Mouse (Mus musculus): ENCODE data around the gene Cald1. TPM values are rescaled to one million over a fixed set of nuclear protein-coding genes. Genes with fewer than 3 reads are reported as not detected.

Gene Cald1
- polyA plus RNA-seq, 1 experiment from 2014 or later: 52.4 TPM

DNA sequence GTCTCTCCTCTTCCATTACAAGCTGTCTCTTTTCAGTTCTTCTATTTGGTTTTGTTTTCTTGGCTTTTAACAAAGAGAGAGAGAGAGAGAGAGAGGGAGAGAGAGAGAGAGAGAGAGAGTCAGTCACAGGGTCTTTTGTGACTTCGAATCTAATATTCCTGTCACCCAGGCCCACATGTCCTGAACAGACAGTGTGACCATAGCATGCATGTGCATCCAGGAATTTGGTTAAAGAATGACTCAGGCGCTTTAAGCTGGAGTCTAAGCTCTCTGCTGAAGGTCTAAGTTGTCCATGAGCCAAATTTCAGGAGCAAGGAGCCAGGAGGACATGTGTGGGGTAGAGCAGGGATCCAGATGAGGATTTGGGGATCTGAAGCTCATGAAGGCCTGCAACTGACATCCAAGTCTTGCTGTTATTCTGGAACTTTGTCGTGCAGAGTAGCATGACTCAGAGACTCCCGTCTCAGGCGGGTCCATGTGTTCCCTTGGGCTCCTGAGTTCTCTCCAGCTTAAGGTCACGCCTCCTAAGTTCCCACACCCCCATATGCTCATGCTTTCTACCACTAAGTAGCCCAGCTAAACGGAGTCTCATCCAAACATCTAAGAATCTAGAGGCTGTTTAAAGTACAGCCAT is 152.3 kb downstream of the Cald1 start:
- Histone ChIP-seq H3K4me1 (replicated peaks; ENCODE audit: control insufficient read depth, insufficient read depth, low read length) (no peaks in the 10 kb centered on the region), H3K9ac (no peak overlapping the region), H3K36me3 (replicated peaks; ENCODE audit: control insufficient read depth, insufficient read depth) (peaks cover under 1% of the 10 kb centered on the region; the same call in 1 of the 2 replicates), H3K9me3 (ENCODE audit: control insufficient read depth, low read length) (no peaks in the 10 kb centered on the region), H3K4me3 (replicated peaks; ENCODE audit: low read length) (no peak overlapping the region), H3K27me3 (ENCODE audit: control insufficient read depth, insufficient read depth, low read length) (no peaks in the 10 kb centered on the region), H3K4me2 (replicated peaks) (no peak overlapping the region), H3K27ac (no peak overlapping the region)
- 79% methylated on average over 7 of the region's 7 CpGs for WGBS
- no peak for ATAC-seq (ENCODE audit: low FRiP score)
- DNase-seq (ENCODE audit: low spot score): no peak

DNA sequence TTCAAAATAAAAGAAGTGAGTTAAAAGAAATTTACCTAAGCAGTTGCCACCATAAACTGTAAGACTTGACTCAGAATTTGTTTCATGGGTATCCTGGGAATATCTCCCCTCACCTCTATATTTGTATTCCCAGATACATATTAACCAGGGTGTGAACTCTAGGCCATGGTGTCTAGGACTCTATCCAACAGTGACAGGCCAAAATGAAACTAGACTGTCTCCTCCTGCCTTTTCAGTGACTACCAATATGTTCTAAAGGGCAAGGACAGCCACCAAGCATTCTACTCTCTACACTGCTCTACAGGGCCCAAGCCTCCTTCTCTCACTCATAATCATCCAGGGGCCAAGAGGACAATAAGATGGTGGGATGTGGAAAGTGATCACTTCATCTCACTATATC is 153.3 kb downstream of the Cald1 start:
- Histone ChIP-seq H3K4me2 (replicated peaks) (no peak overlapping the region), H3K27ac (no peak overlapping the region), H3K9ac (no peak overlapping the region), H3K9me3 (ENCODE audit: control insufficient read depth, low read length) (no peaks in the 10 kb centered on the region), H3K4me3 (replicated peaks; ENCODE audit: low read length) (no peak overlapping the region), H3K4me1 (replicated peaks; ENCODE audit: control insufficient read depth, insufficient read depth, low read length) (no peaks in the 10 kb centered on the region), H3K27me3 (ENCODE audit: control insufficient read depth, insufficient read depth, low read length) (no peaks in the 10 kb centered on the region), H3K36me3 (replicated peaks; ENCODE audit: control insufficient read depth, insufficient read depth) (peaks cover 6% of the 10 kb centered on the region)
- ATAC-seq (ENCODE audit: low FRiP score): no peak
- no peak for DNase-seq (ENCODE audit: low spot score)

DNA sequence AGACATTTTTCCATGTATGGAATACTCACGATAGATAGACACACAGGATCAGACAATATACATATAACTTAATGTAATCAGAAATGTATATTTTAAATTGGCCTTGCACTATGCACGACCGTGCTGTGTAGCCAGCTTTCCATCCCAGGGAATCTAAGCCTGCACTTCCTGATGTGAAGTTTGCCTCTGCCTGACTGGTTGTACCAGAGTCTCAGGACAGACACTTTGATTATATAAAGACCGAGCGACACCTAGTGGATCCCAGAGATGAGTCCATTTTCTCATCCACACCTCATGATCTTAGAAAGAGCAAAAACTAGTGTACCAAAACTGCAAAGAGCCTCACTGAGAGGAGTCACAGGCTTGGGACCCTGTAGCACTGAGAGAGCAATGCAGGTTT is 156.1 kb downstream of the Cald1 start:
- Histone ChIP-seq H3K4me1 (replicated peaks; ENCODE audit: control insufficient read depth, insufficient read depth, low read length) (no peaks in the 10 kb centered on the region), H3K4me3 (replicated peaks; ENCODE audit: low read length) (no peak overlapping the region), H3K27ac (no peak overlapping the region), H3K9me3 (ENCODE audit: control insufficient read depth, low read length) (no peaks in the 10 kb centered on the region), H3K9ac (no peak overlapping the region), H3K27me3 (ENCODE audit: control insufficient read depth, insufficient read depth, low read length) (no peaks in the 10 kb centered on the region), H3K36me3 (replicated peaks; ENCODE audit: control insufficient read depth, insufficient read depth) (peaks cover 25% of the 10 kb centered on the region), H3K4me2 (replicated peaks) (no peak overlapping the region)
- WGBS: 40% methylated on average over 5 of the region's 5 CpGs
- peak; percentile 79 for DNase-seq (ENCODE audit: low spot score)
- ATAC-seq (ENCODE audit: low FRiP score): peak; percentile 71

- H3K36me3 ChIP-seq (replicated peaks; ENCODE audit: control insufficient read depth, insufficient read depth): peaks cover 41% of the 10 kb centered on the region
- WGBS: 83% methylated on average over 2 of the region's 2 CpGs
- H3K27me3 ChIP-seq (ENCODE audit: control insufficient read depth, insufficient read depth, low read length): no peaks in the 10 kb centered on the region
- no peak overlapping the region for H3K27ac ChIP-seq
- no peak overlapping the region for H3K9ac ChIP-seq
- H3K4me3 ChIP-seq (replicated peaks; ENCODE audit: low read length): no peak overlapping the region
- no peaks in the 10 kb centered on the region for H3K4me1 ChIP-seq (replicated peaks; ENCODE audit: control insufficient read depth, insufficient read depth, low read length)
- no peak overlapping the region for H3K4me2 ChIP-seq (replicated peaks)
- no peaks in the 10 kb centered on the region for H3K9me3 ChIP-seq (ENCODE audit: control insufficient read depth, low read length)
- ATAC-seq (ENCODE audit: low FRiP score): no peak
- no peak for DNase-seq (ENCODE audit: low spot score)
These were observed 160.0 kb downstream of the Cald1 start for GRCm38 (mm10) chr6:34758340-34758739.

- WGBS: 52% methylated on average over 4 of the region's 4 CpGs
- DNase-seq (ENCODE audit: low spot score) (peak; percentile 67), ATAC-seq (ENCODE audit: low FRiP score) (no peak)
- Histone ChIP-seq H3K4me2 (replicated peaks) (no peak overlapping the region), H3K27ac (no peak overlapping the region), H3K4me3 (replicated peaks; ENCODE audit: low read length) (no peak overlapping the region), H3K36me3 (replicated peaks; ENCODE audit: control insufficient read depth, insufficient read depth) (peaks cover 44% of the 10 kb centered on the region), H3K4me1 (replicated peaks; ENCODE audit: control insufficient read depth, insufficient read depth, low read length) (no peaks in the 10 kb centered on the region), H3K9me3 (ENCODE audit: control insufficient read depth, low read length) (no peaks in the 10 kb centered on the region), H3K9ac (no peak overlapping the region), H3K27me3 (ENCODE audit: control insufficient read depth, insufficient read depth, low read length) (no peaks in the 10 kb centered on the region)
These were observed 161.7 kb downstream of the Cald1 start for GRCm38 (mm10) chr6:34760023-34760422.

DNA sequence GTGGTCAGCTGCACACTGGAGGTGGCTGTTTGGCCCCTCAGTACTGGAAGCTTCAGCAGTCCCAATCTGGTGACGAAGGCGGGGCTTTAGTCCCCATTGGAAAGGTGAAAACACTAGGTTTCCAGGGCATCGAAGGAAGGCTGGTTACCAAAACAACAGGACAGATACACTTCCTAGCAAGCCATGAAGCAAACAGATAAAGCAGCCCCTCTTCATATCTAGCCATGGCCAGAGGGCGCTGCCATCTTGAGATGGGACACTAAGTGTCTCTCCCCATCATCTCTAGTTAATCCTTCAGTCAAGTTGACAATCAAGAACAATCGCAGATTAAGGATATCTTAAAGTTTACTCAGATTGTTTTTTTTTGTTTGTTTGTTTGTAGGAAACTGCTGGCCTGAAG is 167.4 kb downstream of the Cald1 start:
- no peak overlapping the region for H3K27ac ChIP-seq
- no peak for DNase-seq (ENCODE audit: low spot score)
- H3K27me3 ChIP-seq (ENCODE audit: control insufficient read depth, insufficient read depth, low read length): no peaks in the 10 kb centered on the region
- WGBS: 93% methylated on average over 5 of the region's 5 CpGs
- no peak overlapping the region for H3K4me2 ChIP-seq (replicated peaks)
- no peak for ATAC-seq (ENCODE audit: low FRiP score)
- H3K36me3 ChIP-seq (replicated peaks; ENCODE audit: control insufficient read depth, insufficient read depth): peaks cover 47% of the 10 kb centered on the region
- no peak overlapping the region for H3K4me3 ChIP-seq (replicated peaks; ENCODE audit: low read length)
- H3K4me1 ChIP-seq (replicated peaks; ENCODE audit: control insufficient read depth, insufficient read depth, low read length): no peaks in the 10 kb centered on the region
- H3K9ac ChIP-seq: no peak overlapping the region
- H3K9me3 ChIP-seq (ENCODE audit: control insufficient read depth, low read length): no peaks in the 10 kb centered on the region

DNA sequence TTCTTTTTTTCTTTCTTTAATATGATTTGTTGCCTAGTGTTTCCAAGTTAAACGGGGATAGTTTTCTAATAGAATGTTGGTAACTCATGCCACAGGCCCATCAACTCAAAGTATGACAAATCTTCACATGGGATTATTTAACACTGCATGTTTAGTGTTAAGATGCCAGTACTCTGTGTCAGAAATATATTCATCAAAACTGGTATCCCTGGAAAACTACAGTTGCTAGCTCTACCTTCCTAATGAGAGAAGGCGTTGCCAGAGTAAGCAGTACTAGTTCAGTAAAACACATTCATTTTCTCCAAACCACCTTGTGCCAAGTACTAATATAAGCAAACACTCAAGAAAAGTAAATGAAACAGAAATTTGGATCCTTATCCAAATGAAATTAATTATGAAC is 171.7 kb downstream of the Cald1 start:
- Histone ChIP-seq H3K36me3 (replicated peaks; ENCODE audit: control insufficient read depth, insufficient read depth) (peaks cover 37% of the 10 kb centered on the region), H3K27ac (no peak overlapping the region), H3K9ac (no peak overlapping the region), H3K4me1 (replicated peaks; ENCODE audit: control insufficient read depth, insufficient read depth, low read length) (no peaks in the 10 kb centered on the region), H3K27me3 (ENCODE audit: control insufficient read depth, insufficient read depth, low read length) (no peaks in the 10 kb centered on the region), H3K4me3 (replicated peaks; ENCODE audit: low read length) (no peak overlapping the region), H3K4me2 (replicated peaks) (no peak overlapping the region), H3K9me3 (ENCODE audit: control insufficient read depth, low read length) (no peaks in the 10 kb centered on the region)
- WGBS: 90% methylated on average over 2 of the region's 2 CpGs
- ATAC-seq (ENCODE audit: low FRiP score) (no peak), DNase-seq (ENCODE audit: low spot score) (no peak)

GRCm38 (mm10) chr6:34770491-34770890 is 172.2 kb downstream of the Cald1 start:
- ATAC-seq (ENCODE audit: low FRiP score) (no peak), DNase-seq (ENCODE audit: low spot score) (no peak)
- H3K9me3 ChIP-seq (ENCODE audit: control insufficient read depth, low read length): no peaks in the 10 kb centered on the region
- no peak overlapping the region for H3K4me3 ChIP-seq (replicated peaks; ENCODE audit: low read length)
- no peaks in the 10 kb centered on the region for H3K27me3 ChIP-seq (ENCODE audit: control insufficient read depth, insufficient read depth, low read length)
- no peak overlapping the region for H3K9ac ChIP-seq
- no peak overlapping the region for H3K4me2 ChIP-seq (replicated peaks)
- H3K27ac ChIP-seq: no peak overlapping the region
- H3K36me3 ChIP-seq (replicated peaks; ENCODE audit: control insufficient read depth, insufficient read depth): peaks cover 35% of the 10 kb centered on the region
- 91% methylated on average over 6 of the region's 6 CpGs for WGBS
- no peaks in the 10 kb centered on the region for H3K4me1 ChIP-seq (replicated peaks; ENCODE audit: control insufficient read depth, insufficient read depth, low read length)

DNA sequence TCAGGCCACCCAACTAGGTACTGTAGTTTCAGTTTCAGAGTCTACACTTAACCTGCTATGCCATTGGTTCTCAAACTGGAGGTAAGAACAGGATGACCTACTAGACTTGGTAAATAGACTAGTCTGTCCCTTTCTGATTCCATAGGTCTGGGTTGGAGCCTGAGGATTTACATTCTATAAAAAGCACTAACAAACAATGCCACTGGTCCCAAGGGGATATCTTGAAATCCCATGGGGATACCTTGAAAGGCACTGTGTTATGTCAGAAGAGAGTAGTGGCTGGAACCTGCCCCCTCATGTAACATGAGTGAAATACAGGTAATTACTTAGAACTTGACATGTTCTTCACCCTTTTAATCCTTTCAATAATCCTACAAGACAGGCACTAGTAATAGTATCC is 178.1 kb downstream of the Cald1 start:
- no peak overlapping the region for H3K4me2 ChIP-seq (replicated peaks)
- no peak overlapping the region for H3K9ac ChIP-seq
- H3K4me1 ChIP-seq (replicated peaks; ENCODE audit: control insufficient read depth, insufficient read depth, low read length): no peaks in the 10 kb centered on the region
- DNase-seq (ENCODE audit: low spot score) (peak; percentile 25), ATAC-seq (ENCODE audit: low FRiP score) (no peak)
- H3K27ac ChIP-seq: no peak overlapping the region
- H3K27me3 ChIP-seq (ENCODE audit: control insufficient read depth, insufficient read depth, low read length): no peaks in the 10 kb centered on the region
- peaks cover 3% of the 10 kb centered on the region for H3K36me3 ChIP-seq (replicated peaks; ENCODE audit: control insufficient read depth, insufficient read depth)
- no peaks in the 10 kb centered on the region for H3K9me3 ChIP-seq (ENCODE audit: control insufficient read depth, low read length)
- H3K4me3 ChIP-seq (replicated peaks; ENCODE audit: low read length): no peak overlapping the region

- WGBS: 91% methylated on average over 2 of the region's 2 CpGs
- DNase-seq (ENCODE audit: low spot score) (no peak), ATAC-seq (ENCODE audit: low FRiP score) (no peak)
- Histone ChIP-seq H3K9ac (no peak overlapping the region), H3K27me3 (ENCODE audit: control insufficient read depth, insufficient read depth, low read length) (no peaks in the 10 kb centered on the region), H3K27ac (no peak overlapping the region), H3K36me3 (replicated peaks; ENCODE audit: control insufficient read depth, insufficient read depth) (no peaks in the 10 kb centered on the region; the same call in 1 of the 2 replicates), H3K9me3 (ENCODE audit: control insufficient read depth, low read length) (no peaks in the 10 kb centered on the region), H3K4me3 (replicated peaks; ENCODE audit: low read length) (no peak overlapping the region), H3K4me1 (replicated peaks; ENCODE audit: control insufficient read depth, insufficient read depth, low read length) (no peaks in the 10 kb centered on the region), H3K4me2 (replicated peaks) (no peak overlapping the region)
These were observed 178.8 kb downstream of the Cald1 start for GRCm38 (mm10) chr6:34777094-34777493.
